Mouse (Mus musculus): Measurements from ENCODE around the gene Ptger1. TPM values are rescaled to one million over a fixed set of nuclear protein-coding genes. Genes with fewer than 3 reads are reported as not detected.
A peak's percentile ranks its signal among the peaks of the same experiment; 100 is the strongest.

Ptger1 gene
- polyA plus RNA-seq, 1 experiment = 0.16 TPM

- TF ChIP-seq POLR2A (IDR thresholded peaks at IDR 0.05; ENCODE audit: borderline replicate concordance, low read depth, low read length) (no peak), CTCF (IDR thresholded peaks at IDR 0.05; ENCODE audit: low read depth, low read length) (no peak)
- H3K4me3 ChIP-seq (ENCODE audit: insufficient read depth, low read length) = no peak overlapping the region
- no peak overlapping the region for H3K27ac ChIP-seq (ENCODE audit: insufficient read depth, low read depth, low read length)
- H3K4me1 ChIP-seq (ENCODE audit: control insufficient read depth, insufficient read depth, low read length) = 0 out of 2 replicates have a peak, but pooled peaks cover 2% of the 10 kb centered on the region
Measured at GRCm38 (mm10) chr8:83625676-83626299, 40.7 kb upstream of the Ptger1 start.

DNA sequence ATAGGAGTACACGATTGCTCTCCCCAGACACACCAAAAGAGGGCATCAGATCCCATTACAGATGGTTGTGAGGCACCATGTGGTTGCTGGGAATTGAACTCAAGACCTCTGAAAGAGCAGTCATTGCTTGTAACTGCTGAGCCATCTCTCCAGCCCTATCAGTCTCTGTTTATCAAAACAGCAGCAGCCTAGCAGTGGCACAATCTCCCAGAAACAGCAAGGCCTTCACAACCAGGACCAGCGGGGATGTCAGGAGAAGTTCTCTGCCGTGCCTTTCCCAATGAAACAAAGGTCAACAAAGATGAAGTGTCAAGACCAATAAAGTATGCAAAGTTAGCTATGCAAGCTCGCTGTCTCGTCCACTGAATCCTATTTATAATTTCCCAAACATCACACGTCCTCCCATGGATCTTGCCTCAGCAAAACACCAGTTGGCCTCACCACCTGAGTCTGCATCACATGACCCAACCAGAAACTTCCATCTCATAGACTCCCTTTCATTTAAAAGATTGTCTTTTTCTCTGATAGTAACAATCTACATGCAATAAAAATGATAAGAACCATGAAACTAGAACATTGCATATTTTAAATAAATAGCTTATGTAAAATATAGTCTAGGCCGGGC lies 34.3 kb upstream of the Ptger1 start:
- no peak for TF ChIP-seq POLR2A (IDR thresholded peaks at IDR 0.05; ENCODE audit: borderline replicate concordance, low read depth, low read length)

DNA sequence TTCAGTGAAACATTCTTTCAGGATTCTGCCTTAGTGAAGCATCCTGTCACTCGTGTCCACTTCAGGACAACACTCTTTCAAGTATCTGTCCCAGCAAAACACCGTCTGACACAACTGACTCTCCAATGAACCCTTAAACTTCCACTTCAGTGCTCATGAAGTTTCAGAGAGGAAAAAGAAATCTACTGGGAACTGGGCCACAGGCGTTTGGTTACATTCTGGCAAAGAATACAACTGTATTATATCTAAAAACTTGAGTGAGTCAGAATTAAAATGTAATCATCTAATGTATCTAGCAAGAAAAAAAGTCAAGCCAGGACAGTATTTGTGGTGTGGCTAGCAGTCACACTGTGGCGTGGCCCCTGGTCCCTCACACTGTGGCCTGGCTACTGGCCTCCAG lies 27.6 kb upstream of the Ptger1 start:
- H3K27ac ChIP-seq (ENCODE audit: insufficient read depth, low read depth, low read length) = no peak overlapping the region
- no peak overlapping the region for H3K4me3 ChIP-seq (ENCODE audit: insufficient read depth, low read length)
- TF ChIP-seq CTCF (IDR thresholded peaks at IDR 0.05; ENCODE audit: low read depth, low read length) (no peak), POLR2A (IDR thresholded peaks at IDR 0.05; ENCODE audit: borderline replicate concordance, low read depth, low read length) (no peak)
- no peaks in the 10 kb centered on the region for H3K4me1 ChIP-seq (ENCODE audit: control insufficient read depth, insufficient read depth, low read length)

More for the DNA sequence above, 34.3 kb upstream of the Ptger1 start:
- Histone ChIP-seq H3K27ac (ENCODE audit: insufficient read depth, low read depth, low read length) (no peak overlapping the region), H3K4me3 (ENCODE audit: insufficient read depth, low read length) (no peak overlapping the region), H3K4me1 (ENCODE audit: control insufficient read depth, insufficient read depth, low read length) (no peaks in the 10 kb centered on the region)

DNA sequence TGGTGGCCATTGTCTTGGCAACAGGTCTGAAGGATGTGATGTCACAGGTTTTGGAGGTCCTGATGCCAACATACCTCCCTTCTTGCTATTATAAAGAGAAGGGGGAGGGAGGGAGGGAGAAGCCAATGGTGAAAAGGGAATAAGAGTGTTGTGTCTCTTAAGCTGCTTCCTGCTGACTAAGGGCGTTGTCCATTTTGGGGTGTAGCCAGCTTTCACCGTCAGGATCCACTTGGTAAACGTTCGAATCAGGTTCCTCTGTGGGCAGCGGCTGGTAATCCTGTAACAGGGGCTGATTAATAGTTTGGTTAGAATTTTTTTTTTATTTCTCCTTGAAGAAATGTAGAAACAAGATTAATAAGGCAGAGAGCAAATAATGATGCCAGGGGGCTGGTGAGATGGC lies 26.8 kb upstream of the Ptger1 start:
- H3K27ac ChIP-seq (ENCODE audit: insufficient read depth, low read depth, low read length) = no peak overlapping the region
- TF ChIP-seq CTCF (IDR thresholded peaks at IDR 0.05; ENCODE audit: low read depth, low read length) = no peak
- no peaks in the 10 kb centered on the region for H3K4me1 ChIP-seq (ENCODE audit: control insufficient read depth, insufficient read depth, low read length)
- no peak overlapping the region for H3K4me3 ChIP-seq (ENCODE audit: insufficient read depth, low read length)

GRCm38 (mm10) chr8:83647511-83647910 lies 19.0 kb upstream of the Ptger1 start:
- Histone ChIP-seq H3K4me3 (ENCODE audit: insufficient read depth, low read length) (no peak overlapping the region), H3K27ac (ENCODE audit: insufficient read depth, low read depth, low read length) (no peak overlapping the region), H3K4me1 (ENCODE audit: control insufficient read depth, insufficient read depth, low read length) (peaks cover 3% of the 10 kb centered on the region; the same call in 1 of the 2 replicates)
- no peak for TF ChIP-seq POLR2A (IDR thresholded peaks at IDR 0.05; ENCODE audit: borderline replicate concordance, low read depth, low read length)
- no peak for TF ChIP-seq CTCF (IDR thresholded peaks at IDR 0.05; ENCODE audit: low read depth, low read length)

DNA sequence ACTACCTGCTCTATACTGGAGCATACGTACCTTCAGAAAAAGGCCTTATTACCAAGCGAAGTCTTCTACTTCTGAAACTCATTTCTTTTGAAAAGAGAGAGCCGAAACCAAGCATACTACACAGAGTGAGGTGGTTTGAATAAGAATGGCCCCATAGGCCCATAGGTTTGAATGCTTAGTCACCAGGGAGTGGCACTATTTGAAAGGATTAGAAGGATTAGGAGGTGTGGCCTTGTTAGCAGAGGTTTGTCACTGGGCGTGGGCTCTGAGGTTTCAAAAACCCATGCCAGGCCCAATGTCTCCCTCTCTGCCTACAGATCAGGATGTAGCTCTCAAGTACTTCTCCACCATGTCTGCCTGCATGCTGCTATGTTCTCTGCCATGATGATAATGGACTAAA lies 18.4 kb upstream of the Ptger1 start:
- H3K27ac ChIP-seq (ENCODE audit: insufficient read depth, low read depth, low read length) = no peak overlapping the region
- no peak overlapping the region for H3K4me3 ChIP-seq (ENCODE audit: insufficient read depth, low read length)
- TF ChIP-seq POLR2A (IDR thresholded peaks at IDR 0.05; ENCODE audit: borderline replicate concordance, low read depth, low read length) = no peak
- no peak for TF ChIP-seq CTCF (IDR thresholded peaks at IDR 0.05; ENCODE audit: low read depth, low read length)
- peaks cover 3% of the 10 kb centered on the region; the same call in 1 of the 2 replicates for H3K4me1 ChIP-seq (ENCODE audit: control insufficient read depth, insufficient read depth, low read length)

- H3K4me3 ChIP-seq (ENCODE audit: insufficient read depth, low read length) = no peak overlapping the region
- H3K4me1 ChIP-seq (ENCODE audit: control insufficient read depth, insufficient read depth, low read length) = peaks cover 9% of the 10 kb centered on the region
- no peak for TF ChIP-seq POLR2A (IDR thresholded peaks at IDR 0.05; ENCODE audit: borderline replicate concordance, low read depth, low read length)
- no peak for TF ChIP-seq CTCF (IDR thresholded peaks at IDR 0.05; ENCODE audit: low read depth, low read length)
- no peak overlapping the region for H3K27ac ChIP-seq (ENCODE audit: insufficient read depth, low read depth, low read length)
Measured at GRCm38 (mm10) chr8:83649699-83650098, 16.8 kb upstream of the Ptger1 start.

DNA sequence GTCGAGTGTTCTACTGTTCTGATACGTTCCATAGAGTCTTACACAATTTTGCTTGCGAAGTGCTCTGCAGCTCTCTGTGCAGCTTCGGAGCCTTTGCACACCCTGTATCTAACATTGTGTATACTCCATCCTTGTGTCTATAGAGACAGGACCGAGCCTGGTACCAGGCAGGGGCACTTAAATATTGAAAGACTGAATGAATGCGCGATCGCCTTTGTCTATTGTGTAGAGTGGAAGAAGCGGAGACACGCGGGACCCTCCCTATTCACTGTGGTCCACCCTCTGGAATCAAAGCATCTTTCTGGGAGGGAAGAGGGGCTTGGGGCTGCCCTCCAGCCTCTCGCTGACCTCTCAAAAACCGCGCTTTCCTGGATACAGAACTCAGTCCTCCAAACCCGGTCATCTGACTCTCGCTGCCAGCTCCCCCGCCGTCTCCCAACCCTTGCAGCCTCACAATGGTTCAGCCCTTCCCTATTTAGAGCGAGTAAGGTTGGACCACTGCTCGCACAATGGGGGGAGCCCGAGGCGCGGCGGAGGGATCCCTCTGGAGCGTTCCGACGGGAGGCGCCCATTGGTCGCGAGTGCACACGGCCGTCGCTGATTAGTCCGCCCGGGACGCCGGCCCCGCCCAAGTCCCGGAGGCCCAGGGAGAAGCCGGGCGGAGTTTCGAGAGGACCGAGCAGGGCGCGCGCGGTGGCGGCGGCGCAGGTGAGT lies 14.3 kb upstream of the Ptger1 start, which contains the start of gene Gipc1:
Gene Gipc1, plus strand, starts transcription at position 648 of the 714 bp plus-strand sequence.
- Histone ChIP-seq H3K27ac (ENCODE audit: insufficient read depth, low read depth, low read length) (peak within 1 kb of the TSS; percentile 50), H3K4me1 (ENCODE audit: control insufficient read depth, insufficient read depth, low read length) (peaks cover 10% of the 10 kb centered on the region), H3K4me3 (ENCODE audit: insufficient read depth, low read length) (peak within 1 kb of the TSS; percentile 89)
- no peak for TF ChIP-seq CTCF (IDR thresholded peaks at IDR 0.05; ENCODE audit: low read depth, low read length)
- peak; percentile 71; the same call in 1 of the 2 replicates for TF ChIP-seq POLR2A (IDR thresholded peaks at IDR 0.05; ENCODE audit: borderline replicate concordance, low read depth, low read length)

- Histone ChIP-seq H3K27ac (ENCODE audit: insufficient read depth, low read depth, low read length) (peak overlapping the region; percentile 50), H3K4me1 (ENCODE audit: control insufficient read depth, insufficient read depth, low read length) (peaks cover 10% of the 10 kb centered on the region)
- no peak for TF ChIP-seq CTCF (IDR thresholded peaks at IDR 0.05; ENCODE audit: low read depth, low read length)
- no peak for TF ChIP-seq POLR2A (IDR thresholded peaks at IDR 0.05; ENCODE audit: borderline replicate concordance, low read depth, low read length)
Measured at GRCm38 (mm10) chr8:83652744-83653661, 13.5 kb upstream of the Ptger1 start.

More at GRCm38 (mm10) chr8:83652744-83653661, 13.5 kb upstream of the Ptger1 start:
- H3K4me3 ChIP-seq (ENCODE audit: insufficient read depth, low read length) = peak overlapping the region; percentile 89
